Comparison of ENCODE assay signal across 8 mouse cellular contexts in the genomic region with DNA sequence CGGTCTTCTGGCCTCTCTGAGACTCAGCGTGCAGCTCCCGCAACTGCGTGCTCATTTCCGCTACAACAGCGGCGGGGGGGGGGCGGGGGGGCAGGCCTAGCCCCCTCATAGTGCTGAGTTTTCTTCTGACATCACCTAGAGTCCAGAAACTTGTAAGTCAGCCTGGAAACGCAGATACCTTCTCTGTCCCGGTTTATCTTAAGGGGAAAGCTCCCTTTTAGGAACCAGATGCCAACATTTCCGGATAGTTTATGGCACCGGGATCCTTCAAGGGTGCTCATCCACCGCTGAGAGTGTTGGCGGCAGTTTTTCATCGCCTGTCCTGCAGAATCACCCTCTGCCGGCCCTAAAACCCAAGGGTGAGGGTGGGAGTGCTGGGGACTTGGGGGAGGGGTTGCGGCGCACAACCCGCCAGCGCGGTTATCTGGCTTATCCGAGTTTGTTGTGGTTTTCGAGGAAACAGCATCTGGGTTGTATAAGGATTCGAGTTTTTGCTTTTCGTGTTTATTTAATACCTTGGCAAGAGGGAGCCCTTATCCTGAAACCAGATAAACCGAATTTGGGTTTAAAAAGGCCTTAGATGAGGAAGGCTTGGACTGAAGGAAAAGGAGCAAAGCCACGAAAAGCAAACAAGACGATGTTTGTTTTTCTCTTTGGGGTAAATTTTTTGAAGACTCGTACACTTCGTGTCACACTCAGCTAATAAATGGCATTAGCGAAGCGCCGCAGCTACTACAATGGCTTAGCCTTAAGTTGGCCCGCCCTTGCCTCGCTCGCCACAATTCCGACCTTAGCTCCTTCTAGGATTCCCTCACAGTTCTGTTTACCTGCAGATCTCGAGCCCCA. TPM values are rescaled to one million over a fixed set of nuclear protein-coding genes. Genes with fewer than 3 reads are reported as not detected.
DNase-seq lines count a peak whose midpoint lies in the region; ATAC-seq and TF ChIP-seq lines count a peak whose summit lies in the region.

No protein-coding gene starts in this region.

- peak overlapping the region; percentile 96 for H3K27ac ChIP-seq in layer of hippocampus, adult 2 months
- peak overlapping the region; percentile 93 for H3K27ac ChIP-seq in forebrain, embryonic 12.5 days
- H3K27ac ChIP-seq in hindbrain, embryonic 12.5 days: peak overlapping the region; percentile 92
- peak overlapping the region; percentile 99 for H3K27ac ChIP-seq in limb, embryonic 13.5 days
- H3K27ac ChIP-seq in midbrain, postnatal 0 days (ENCODE audit: low read depth, low read length): peak overlapping the region; percentile 79

- DNase-seq in layer of hippocampus, adult 2 months (ENCODE audit: low spot score in 2 of 2): no peak
- DNase-seq in layer of hippocampus, adult 18-20 months (ENCODE audit: low spot score in 2 of 2): no peak
- DNase-seq in adrenal gland, postnatal 25 days: peak; percentile 54
- DNase-seq in midbrain, postnatal 0 days (ENCODE audit: low spot score): peak; percentile 18

- H3K9ac ChIP-seq in forebrain, embryonic 12.5 days: peak overlapping the region; percentile 77
- H3K9ac ChIP-seq in hindbrain, embryonic 12.5 days: peak overlapping the region; percentile 74
- peak overlapping the region; percentile 77 for H3K9ac ChIP-seq in limb, embryonic 13.5 days
- peak overlapping the region; percentile 64 for H3K9ac ChIP-seq in midbrain, postnatal 0 days (replicated peaks; ENCODE audit: low read length, poor library complexity, severe bottlenecking)

- H3K4me3 ChIP-seq in layer of hippocampus, adult 2 months: peak overlapping the region; percentile 71
- peak overlapping the region; percentile 52 for H3K4me3 ChIP-seq in forebrain, embryonic 12.5 days (replicated peaks)
- H3K4me3 ChIP-seq in hindbrain, embryonic 12.5 days: peak overlapping the region; percentile 47
- H3K4me3 ChIP-seq in limb, embryonic 13.5 days: peak overlapping the region; percentile 80
- peak overlapping the region; percentile 49 for H3K4me3 ChIP-seq in midbrain, postnatal 0 days (ENCODE audit: low read depth, low read length)

- peak overlapping the region; percentile 95 for H3K4me2 ChIP-seq in forebrain, embryonic 12.5 days
- H3K4me2 ChIP-seq in hindbrain, embryonic 12.5 days (replicated peaks): peak overlapping the region; percentile 97
- H3K4me2 ChIP-seq in limb, embryonic 13.5 days (replicated peaks): peak overlapping the region; percentile 83
- peak overlapping the region; percentile 99 for H3K4me2 ChIP-seq in midbrain, postnatal 0 days (ENCODE audit: low read depth, low read length, poor library complexity, severe bottlenecking)

- H3K36me3 ChIP-seq in forebrain, embryonic 12.5 days (replicated peaks): no peaks in the 10 kb centered on the region
- no peaks in the 10 kb centered on the region for H3K36me3 ChIP-seq in hindbrain, embryonic 12.5 days
- no peaks in the 10 kb centered on the region for H3K36me3 ChIP-seq in limb, embryonic 13.5 days
- H3K36me3 ChIP-seq in midbrain, postnatal 0 days (ENCODE audit: insufficient read depth, low read length): no peaks in the 10 kb centered on the region

- H3K27me3 ChIP-seq in forebrain, embryonic 12.5 days: peaks cover 8% of the 10 kb centered on the region; the same call in 1 of the 2 replicates
- H3K27me3 ChIP-seq in hindbrain, embryonic 12.5 days: 0 out of 2 replicates have a peak, but pooled peaks cover 3% of the 10 kb centered on the region
- H3K27me3 ChIP-seq in limb, embryonic 13.5 days: no peaks in the 10 kb centered on the region
- no peaks in the 10 kb centered on the region for H3K27me3 ChIP-seq in midbrain, postnatal 0 days (ENCODE audit: insufficient read depth, low read length)

- peaks cover 48% of the 10 kb centered on the region for H3K4me1 ChIP-seq in forebrain, embryonic 12.5 days
- H3K4me1 ChIP-seq in hindbrain, embryonic 12.5 days: peaks cover 36% of the 10 kb centered on the region
- peaks cover 38% of the 10 kb centered on the region for H3K4me1 ChIP-seq in limb, embryonic 13.5 days
- H3K4me1 ChIP-seq in midbrain, postnatal 0 days (ENCODE audit: insufficient read depth, low read length): peaks cover 8% of the 10 kb centered on the region; the same call in 1 of the 2 replicates

- TF ChIP-seq CTCF in layer of hippocampus, adult 2 months (conservative IDR thresholded peaks at IDR 0.05): no peak
- no peak for TF ChIP-seq CTCF in midbrain, postnatal 0 days (IDR thresholded peaks at IDR 0.05)

- WGBS in forebrain, embryonic 12.5 days: under 1% methylated on average over 38 of the region's 38 CpGs
- under 1% methylated on average over 38 of the region's 38 CpGs for WGBS in hindbrain, embryonic 12.5 days
- under 1% methylated on average over 38 of the region's 38 CpGs for WGBS in limb, embryonic 13.5 days
- under 1% methylated on average over 38 of the region's 38 CpGs for WGBS in midbrain, postnatal 0 days

- no peaks in the 10 kb centered on the region for H3K9me3 ChIP-seq in forebrain, embryonic 12.5 days
- H3K9me3 ChIP-seq in hindbrain, embryonic 12.5 days (replicated peaks): no peaks in the 10 kb centered on the region
- no peaks in the 10 kb centered on the region for H3K9me3 ChIP-seq in limb, embryonic 13.5 days
- no peaks in the 10 kb centered on the region for H3K9me3 ChIP-seq in midbrain, postnatal 0 days (ENCODE audit: low read length)

- no peak for ATAC-seq in forebrain, embryonic 12.5 days (ENCODE audit: low FRiP score)
- ATAC-seq in hindbrain, embryonic 12.5 days (ENCODE audit: low FRiP score): no peak
- no peak for ATAC-seq in limb, embryonic 13.5 days (ENCODE audit: low FRiP score, low read depth)
- ATAC-seq in midbrain, postnatal 0 days (ENCODE audit: low FRiP score): no peak
- ATAC-seq in inflammation-experienced regulatory T-cells, adult 6 months: no peak

RNA-seq across cellular contexts. Expression of a gene that starts 2.8 kb away (rescaled TPM):
- 10 to 100 TPM; 97.6 to 98.3 TPM for total RNA-seq in layer of hippocampus, adult 2 months (2021)
- total RNA-seq in layer of hippocampus, adult 18-20 months (2021): 10 to 100 TPM; 84.9 to 98.6 TPM
- 520 and 569 TPM in 2 replicates for total RNA-seq in adrenal gland, postnatal 25 days (2021)
- 163 TPM in 2 replicates for polyA plus RNA-seq in forebrain, embryonic 12.5 days (2016; fragmentation: Nextera tagmentation; extraction: Ambion mirVana)
- polyA plus RNA-seq in hindbrain, embryonic 12.5 days (2016; fragmentation: Nextera tagmentation; extraction: Ambion mirVana): 321 and 332 TPM in 2 replicates
- polyA plus RNA-seq in limb, embryonic 13.5 days (2015; fragmentation: Nextera tagmentation; extraction: Ambion mirVana): 388 and 402 TPM in 2 replicates
- total RNA-seq in midbrain, postnatal 0 days (2014; rRNA removed): 113 and 146 TPM in 2 replicates
- 200 and 208 TPM in 2 replicates for polyA plus RNA-seq in midbrain, postnatal 0 days (2015; fragmentation: Nextera tagmentation; extraction: Ambion mirVana)
- polyA plus RNA-seq in inflammation-experienced regulatory T-cells, adult 6 months (2017; shearing (Covaris generic)): 1,000 to 10,000 TPM in 1 of 3 experiments, 100 to 1,000 TPM in 2; 414 to 1,496 (median 414) TPM

Comparison
In these comparisons a context has a peak if more than half of its experiments do, and no peak if none do; other contexts are left out.
1. DNase-seq: peak in adrenal gland, postnatal 25 days (single experiment) and midbrain, postnatal 0 days (single experiment); none in layer of hippocampus, adult 2 months (0 of 2) and layer of hippocampus, adult 18-20 months (0 of 2).
2. Peak in every context shown above with its lines, with median percentiles within 50 percentile points of each other: H3K27ac ChIP-seq, H3K4me3 ChIP-seq, H3K4me2 ChIP-seq and H3K9ac ChIP-seq.